Mouse (Mus musculus): Measurements from ENCODE around the gene Hras. TPM values are rescaled to one million over a fixed set of nuclear protein-coding genes. Genes with fewer than 3 reads are reported as not detected.
A peak's percentile ranks its signal among the peaks of the same experiment; 100 is the strongest.

The Hras gene
- polyA plus RNA-seq, 1 experiment from 2014 or later: 93.9 TPM

DNA sequence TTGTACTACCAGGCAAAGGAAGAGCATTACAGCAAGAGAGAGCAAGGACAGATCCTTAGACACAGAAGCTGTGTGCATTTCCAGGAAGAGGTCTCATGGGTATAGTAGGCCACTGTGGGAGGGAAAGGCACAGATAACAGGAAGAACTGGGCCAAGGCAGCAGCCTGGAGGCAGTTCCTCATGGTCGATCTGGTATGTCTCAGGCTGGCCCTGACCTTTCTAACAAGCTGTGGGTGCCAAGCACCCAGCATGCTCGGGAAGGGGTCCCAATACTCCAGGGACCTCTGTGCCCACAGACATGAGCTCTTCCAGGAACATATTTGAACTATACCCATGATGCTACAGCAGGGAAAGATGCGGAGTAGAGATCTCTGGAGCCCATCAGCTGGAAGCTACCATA lies 10.7 kb upstream of the Hras start:
- H3K9me3 ChIP-seq (ENCODE audit: control insufficient read depth, low read length): no peaks in the 10 kb centered on the region
- no peak overlapping the region for H3K4me3 ChIP-seq (ENCODE audit: control insufficient read depth in 1 of 2, insufficient read depth in 1 of 2, low read depth in 1 of 2, low read length in 2 of 2)
- H3K27ac ChIP-seq (replicated peaks in 1 of 2; ENCODE audit: control insufficient read depth in 1 of 2, insufficient read depth in 1 of 2, low read depth in 2 of 2, low read length in 2 of 2): no peak overlapping the region
- no peak overlapping the region for H3K4me2 ChIP-seq (ENCODE audit: low read length)
- H3K27me3 ChIP-seq (ENCODE audit: control insufficient read depth, insufficient read depth, low read length): no peaks in the 10 kb centered on the region; the same call in 1 of the 2 replicates
- H3K36me3 ChIP-seq (ENCODE audit: control insufficient read depth, insufficient read depth, low read length): no peaks in the 10 kb centered on the region
- H3K4me1 ChIP-seq (ENCODE audit: control insufficient read depth in 2 of 2, insufficient read depth in 2 of 2, low read length in 2 of 2): no peaks in the 10 kb centered on the region
- H3K9ac ChIP-seq (ENCODE audit: low read length): no peak overlapping the region
- no peak for ATAC-seq (ENCODE audit: insufficient number of reproducible peaks, insufficient read depth, low FRiP score, low read depth)
- WGBS: 54% methylated on average over 3 of the region's 3 CpGs

DNA sequence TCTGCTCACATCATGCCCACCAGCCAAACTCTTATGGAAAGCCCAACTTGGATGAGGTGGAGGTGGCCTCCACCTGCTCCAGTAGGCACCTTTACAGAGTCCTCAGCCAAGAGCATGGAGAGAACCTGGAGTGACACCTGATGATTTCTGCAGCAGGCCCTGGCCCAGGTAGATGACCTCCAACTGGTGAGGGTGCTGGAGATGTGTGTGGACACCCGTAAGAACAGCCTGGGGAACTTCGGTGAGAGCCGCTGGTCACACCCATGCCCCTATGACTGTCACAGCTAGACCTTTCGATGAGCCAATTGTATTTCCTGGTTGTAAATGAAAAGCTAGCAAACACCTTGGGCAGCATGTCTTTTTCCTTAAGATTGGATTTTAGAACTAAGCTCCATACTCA lies 4.3 kb upstream of the Hras start:
- WGBS: 90% methylated on average over 4 of the region's 4 CpGs

DNA sequence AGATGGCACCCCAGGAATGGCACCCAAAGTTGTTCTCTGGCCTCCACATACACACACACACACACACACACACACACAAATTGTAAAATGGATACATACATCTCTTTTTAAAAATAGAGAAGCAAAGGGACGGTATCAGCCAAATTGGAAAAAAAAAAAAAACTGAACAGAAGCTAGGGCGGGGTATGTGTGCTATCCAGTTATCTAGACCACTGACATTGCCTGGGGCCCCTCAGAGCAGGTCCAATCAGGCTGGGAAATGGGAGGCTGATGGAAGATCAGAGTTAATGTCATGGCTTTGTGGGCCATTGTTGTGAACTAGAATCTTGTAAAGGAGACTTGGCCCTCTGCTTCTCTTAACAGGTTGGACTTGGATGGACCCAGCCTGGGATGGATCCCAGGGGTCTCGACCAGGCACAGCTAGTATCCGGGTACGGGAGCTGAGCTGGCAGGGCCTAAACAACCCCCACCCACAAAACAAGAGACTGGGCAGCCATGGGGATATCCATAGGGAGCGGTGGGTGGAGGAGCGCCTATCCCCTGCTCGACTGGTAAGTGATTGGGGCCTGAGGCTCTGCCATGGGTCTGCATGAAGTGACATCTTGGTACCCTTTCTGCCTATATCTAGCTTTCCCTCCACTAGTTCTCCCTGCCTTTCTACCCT lies 2.9 kb upstream of the Hras start:
- peaks cover 6 to 17% of the 10 kb centered on the region in 2 experiments; a peak in 3 of 4 replicates for H3K4me1 ChIP-seq (ENCODE audit: control insufficient read depth in 2 of 2, insufficient read depth in 2 of 2, low read length in 2 of 2)
- peaks cover 9% of the 10 kb centered on the region for H3K36me3 ChIP-seq (ENCODE audit: control insufficient read depth, insufficient read depth, low read length)
- H3K27ac ChIP-seq (replicated peaks in 1 of 2; ENCODE audit: control insufficient read depth in 1 of 2, insufficient read depth in 1 of 2, low read depth in 2 of 2, low read length in 2 of 2): no peak overlapping the region
- H3K4me2 ChIP-seq (ENCODE audit: low read length): no peak overlapping the region
- H3K9ac ChIP-seq (ENCODE audit: low read length): no peak overlapping the region
- no peaks in the 10 kb centered on the region for H3K9me3 ChIP-seq (ENCODE audit: control insufficient read depth, low read length)
- 81% methylated on average over 8 of the region's 8 CpGs for WGBS
- no peak overlapping the region for H3K4me3 ChIP-seq (ENCODE audit: control insufficient read depth in 1 of 2, insufficient read depth in 1 of 2, low read depth in 1 of 2, low read length in 2 of 2)
- no peaks in the 10 kb centered on the region for H3K27me3 ChIP-seq (ENCODE audit: control insufficient read depth, insufficient read depth, low read length)
- ATAC-seq (ENCODE audit: insufficient number of reproducible peaks, insufficient read depth, low FRiP score, low read depth): no peak

More for the DNA sequence above, 4.3 kb upstream of the Hras start:
- no peaks in the 10 kb centered on the region for H3K9me3 ChIP-seq (ENCODE audit: control insufficient read depth, low read length)
- peaks cover 2 to 4% of the 10 kb centered on the region in 2 experiments; a peak in 3 of 4 replicates for H3K4me1 ChIP-seq (ENCODE audit: control insufficient read depth in 2 of 2, insufficient read depth in 2 of 2, low read length in 2 of 2)
- no peak overlapping the region for H3K9ac ChIP-seq (ENCODE audit: low read length)
- no peak for ATAC-seq (ENCODE audit: insufficient number of reproducible peaks, insufficient read depth, low FRiP score, low read depth)
- H3K4me3 ChIP-seq (ENCODE audit: control insufficient read depth in 1 of 2, insufficient read depth in 1 of 2, low read depth in 1 of 2, low read length in 2 of 2): no peak overlapping the region
- no peaks in the 10 kb centered on the region for H3K27me3 ChIP-seq (ENCODE audit: control insufficient read depth, insufficient read depth, low read length)
- no peaks in the 10 kb centered on the region for H3K36me3 ChIP-seq (ENCODE audit: control insufficient read depth, insufficient read depth, low read length)
- H3K4me2 ChIP-seq (ENCODE audit: low read length): no peak overlapping the region
- H3K27ac ChIP-seq (replicated peaks in 1 of 2; ENCODE audit: control insufficient read depth in 1 of 2, insufficient read depth in 1 of 2, low read depth in 2 of 2, low read length in 2 of 2): no peak overlapping the region

DNA sequence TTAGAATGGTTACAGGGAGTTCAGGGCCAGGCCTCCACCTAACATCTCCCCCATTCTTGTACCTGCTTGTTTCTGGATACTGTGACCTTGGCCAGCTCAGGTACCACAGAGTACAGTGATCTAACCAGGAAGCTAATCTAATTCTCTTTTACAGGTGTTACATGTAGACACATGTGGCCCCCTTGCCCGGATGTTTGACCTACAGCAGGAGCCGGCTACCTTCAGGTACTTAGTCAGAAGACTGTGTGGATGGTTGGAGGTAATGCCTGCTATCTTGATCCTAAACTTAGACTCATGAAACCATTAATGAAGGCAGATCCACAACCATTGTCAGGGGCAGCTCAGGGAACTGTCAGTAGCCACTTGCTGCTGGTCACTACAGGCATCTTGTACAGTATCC lies 1.9 kb upstream of the Hras start:
- Histone ChIP-seq H3K27ac (replicated peaks in 1 of 2; ENCODE audit: control insufficient read depth in 1 of 2, insufficient read depth in 1 of 2, low read depth in 2 of 2, low read length in 2 of 2) (no peak overlapping the region), H3K27me3 (ENCODE audit: control insufficient read depth, insufficient read depth, low read length) (no peaks in the 10 kb centered on the region), H3K4me2 (ENCODE audit: low read length) (no peak overlapping the region), H3K4me1 (ENCODE audit: control insufficient read depth in 2 of 2, insufficient read depth in 2 of 2, low read length in 2 of 2) (peaks cover 6 to 18% of the 10 kb centered on the region in 2 experiments; a peak in 3 of 4 replicates), H3K9me3 (ENCODE audit: control insufficient read depth, low read length) (no peaks in the 10 kb centered on the region), H3K36me3 (ENCODE audit: control insufficient read depth, insufficient read depth, low read length) (peaks cover 19% of the 10 kb centered on the region), H3K9ac (ENCODE audit: low read length) (no peak overlapping the region), H3K4me3 (ENCODE audit: control insufficient read depth in 1 of 2, insufficient read depth in 1 of 2, low read depth in 1 of 2, low read length in 2 of 2) (no peak overlapping the region)
- 94% methylated on average over 2 of the region's 2 CpGs for WGBS
- no peak for ATAC-seq (ENCODE audit: insufficient number of reproducible peaks, insufficient read depth, low FRiP score, low read depth)

DNA sequence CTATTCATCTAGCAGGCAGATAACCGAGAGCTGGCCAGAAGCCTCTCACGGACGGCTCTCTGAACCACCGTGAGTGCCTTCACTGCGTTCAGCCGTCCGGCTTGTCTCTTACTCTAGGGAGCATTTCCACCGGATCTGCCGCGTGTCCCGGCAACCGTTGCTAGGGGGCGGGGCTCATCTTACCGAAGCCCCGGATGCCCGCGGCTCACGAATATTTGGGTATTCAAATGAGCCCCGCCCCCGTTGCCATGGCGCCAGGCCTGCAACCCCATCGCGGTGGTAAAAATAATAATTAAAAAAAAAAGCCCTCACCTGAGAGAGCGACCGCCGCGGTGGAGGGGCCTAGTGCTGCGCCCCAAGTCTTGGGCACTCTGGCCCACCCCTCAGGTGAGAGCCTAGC lies 1.0 kb upstream of the Hras start:
- Histone ChIP-seq H3K4me2 (ENCODE audit: low read length) (peak overlapping the region; percentile 100), H3K4me1 (ENCODE audit: control insufficient read depth in 2 of 2, insufficient read depth in 2 of 2, low read length in 2 of 2) (peaks cover 6 to 18% of the 10 kb centered on the region in 2 experiments; a peak in 3 of 4 replicates), H3K9me3 (ENCODE audit: control insufficient read depth, low read length) (no peaks in the 10 kb centered on the region), H3K36me3 (ENCODE audit: control insufficient read depth, insufficient read depth, low read length) (peaks cover 28% of the 10 kb centered on the region), H3K4me3 (ENCODE audit: control insufficient read depth in 1 of 2, insufficient read depth in 1 of 2, low read depth in 1 of 2, low read length in 2 of 2) (peak overlapping the region; percentile 70 to 83), H3K27ac (replicated peaks in 1 of 2; ENCODE audit: control insufficient read depth in 1 of 2, insufficient read depth in 1 of 2, low read depth in 2 of 2, low read length in 2 of 2) (peak overlapping the region; percentile 66 to 82; a peak in 3 of 4 replicates), H3K27me3 (ENCODE audit: control insufficient read depth, insufficient read depth, low read length) (no peaks in the 10 kb centered on the region), H3K9ac (ENCODE audit: low read length) (peak overlapping the region; percentile 75)
- no peak for ATAC-seq (ENCODE audit: insufficient number of reproducible peaks, insufficient read depth, low FRiP score, low read depth)
- under 1% methylated on average over 28 of the region's 28 CpGs for WGBS

DNA sequence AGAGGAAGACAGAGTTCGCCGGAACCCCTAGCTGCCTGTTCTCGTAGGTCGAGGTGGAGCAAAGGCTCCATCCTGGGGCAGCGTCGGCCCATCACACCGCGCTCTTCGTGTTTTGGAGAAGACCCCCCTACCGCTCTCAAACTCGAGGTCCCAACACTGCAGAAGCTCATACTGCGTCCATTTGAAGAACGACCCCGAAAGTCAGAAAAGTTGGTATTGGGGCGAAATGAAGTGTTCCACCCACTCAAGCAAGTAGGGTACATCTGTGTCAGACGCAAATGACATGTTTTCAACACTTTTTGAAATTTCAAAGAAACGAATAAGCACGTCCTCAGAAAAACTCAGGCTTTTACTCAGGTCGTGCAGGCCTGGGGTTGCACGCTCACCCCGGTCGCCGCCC lies 604 bp upstream of the Hras start:
- Histone ChIP-seq H3K4me3 (ENCODE audit: control insufficient read depth in 1 of 2, insufficient read depth in 1 of 2, low read depth in 1 of 2, low read length in 2 of 2) (peak overlapping the region; percentile 70 to 83), H3K9me3 (ENCODE audit: control insufficient read depth, low read length) (no peaks in the 10 kb centered on the region), H3K27ac (replicated peaks in 1 of 2; ENCODE audit: control insufficient read depth in 1 of 2, insufficient read depth in 1 of 2, low read depth in 2 of 2, low read length in 2 of 2) (peak overlapping the region; percentile 66 to 82), H3K4me2 (ENCODE audit: low read length) (peak overlapping the region; percentile 100), H3K9ac (ENCODE audit: low read length) (peak overlapping the region; percentile 75), H3K27me3 (ENCODE audit: control insufficient read depth, insufficient read depth, low read length) (no peaks in the 10 kb centered on the region), H3K36me3 (ENCODE audit: control insufficient read depth, insufficient read depth, low read length) (peaks cover 31% of the 10 kb centered on the region), H3K4me1 (ENCODE audit: control insufficient read depth in 2 of 2, insufficient read depth in 2 of 2, low read length in 2 of 2) (peaks cover 6 to 18% of the 10 kb centered on the region in 2 experiments; a peak in 3 of 4 replicates)
- no peak for ATAC-seq (ENCODE audit: insufficient number of reproducible peaks, insufficient read depth, low FRiP score, low read depth)
- under 1% methylated on average over 23 of the region's 23 CpGs for WGBS

DNA sequence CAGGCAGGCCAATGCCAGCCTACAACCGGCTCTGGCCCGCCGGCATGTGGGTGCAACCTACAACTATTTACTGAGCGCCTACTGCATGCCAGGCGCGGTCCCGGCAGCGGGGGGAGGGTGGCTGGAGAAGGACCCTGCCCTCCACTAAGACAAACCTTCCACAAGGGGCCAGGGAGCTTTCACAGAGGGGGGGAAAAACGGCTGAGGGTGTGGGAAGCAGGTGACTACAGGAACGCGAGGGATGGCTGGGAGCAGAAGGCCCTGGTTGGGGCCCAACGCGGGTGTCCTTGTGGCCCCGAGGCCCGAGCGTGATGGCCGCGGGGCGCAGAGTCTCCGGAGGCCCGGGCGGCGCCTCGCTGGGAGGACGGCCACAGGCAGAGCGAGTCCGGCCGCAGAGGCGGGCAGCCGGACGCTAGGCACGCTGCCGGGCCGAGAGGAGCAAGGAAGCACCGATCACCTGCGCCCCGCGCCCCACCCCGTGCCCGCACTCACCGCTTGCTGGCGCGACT lies 403 bp downstream of the Hras start:
- Histone ChIP-seq H3K36me3 (ENCODE audit: control insufficient read depth, insufficient read depth, low read length) (peaks cover 37% of the 10 kb centered on the region), H3K27ac (replicated peaks in 1 of 2; ENCODE audit: control insufficient read depth in 1 of 2, insufficient read depth in 1 of 2, low read depth in 2 of 2, low read length in 2 of 2) (peak overlapping the region; percentile 46 to 82; a peak in 3 of 4 replicates), H3K4me3 (ENCODE audit: control insufficient read depth in 1 of 2, insufficient read depth in 1 of 2, low read depth in 1 of 2, low read length in 2 of 2) (peak overlapping the region; percentile 75 to 83), H3K27me3 (ENCODE audit: control insufficient read depth, insufficient read depth, low read length) (no peaks in the 10 kb centered on the region), H3K9me3 (ENCODE audit: control insufficient read depth, low read length) (no peaks in the 10 kb centered on the region), H3K4me2 (ENCODE audit: low read length) (peak overlapping the region; percentile 100), H3K9ac (ENCODE audit: low read length) (peak overlapping the region; percentile 97), H3K4me1 (ENCODE audit: control insufficient read depth in 2 of 2, insufficient read depth in 2 of 2, low read length in 2 of 2) (peaks cover 6 to 18% of the 10 kb centered on the region in 2 experiments; a peak in 3 of 4 replicates)
- 0% methylated on average over 43 of the region's 43 CpGs for WGBS
- ATAC-seq (ENCODE audit: insufficient number of reproducible peaks, insufficient read depth, low FRiP score, low read depth): no peak; the same call in 1 of the 2 replicates

Measured in heart, embryonic 14.5 days (tissue).